Mouse (Mus musculus): ENCODE results near the gene Zfp433. TPM values are rescaled to one million over a fixed set of nuclear protein-coding genes. Genes with fewer than 3 reads are reported as not detected.
"Not testable (repeated sequence)": the region's sequence is repeated elsewhere in the genome, so short reads cannot be mapped to it uniquely, and the experiment has no call there.

Zfp433 gene
- total RNA-seq (2021) (1 to 10 TPM; 5.4 to 6.8 TPM), polyA plus RNA-seq (2012; rRNA removed) (not detected in 2 replicates)
- long read RNA-seq = 0 reads

- not testable (repeated sequence) for DNase-seq
Measured at GRCm38 (mm10) chr10:81704531-81705301, at the start of gene Zfp433. Gene Zfp433 (plus strand): TSS chr10:81704825.

- no peak for DNase-seq
Measured at GRCm38 (mm10) chr10:81655178-81655577, 49.4 kb upstream of the Zfp433 start.

GRCm38 (mm10) chr10:81656174-81656573, 48.5 kb upstream of the Zfp433 start:
- DNase-seq = no peak

- DNase-seq = not testable (repeated sequence)
Measured at GRCm38 (mm10) chr10:81687114-81687513, 17.5 kb upstream of the Zfp433 start.

GRCm38 (mm10) chr10:81770506-81771403, 66.1 kb downstream of the Zfp433 start, which contains the start of gene Gm3055:
Gene Gm3055 (minus strand): TSS chr10:81771161.
- DNase-seq = not testable (repeated sequence)

GRCm38 (mm10) chr10:81771404-81771777, 66.8 kb downstream of the Zfp433 start:
- not testable (repeated sequence) for DNase-seq

Other genes starting within 250 kb of the Zfp433 start
- gene Nfic, start 249.2 kb upstream of the Zfp433 start, total RNA-seq (2021) = 100 to 1,000 TPM in 1 of 2 experiments, 10 to 100 TPM in 1; 80.8 to 126 TPM
- 142 and 171 TPM in 2 replicates for gene Nfic, start 249.2 kb upstream of the Zfp433 start, polyA plus RNA-seq (2012; rRNA removed)
- gene Celf5, start 222.1 kb upstream of the Zfp433 start, total RNA-seq (2021) = under 1 TPM; 0.55 to 0.78 TPM
- 1.4 and 2.2 TPM in 2 replicates for gene Celf5, start 222.1 kb upstream of the Zfp433 start, polyA plus RNA-seq (2012; rRNA removed)
- 100 to 1,000 TPM; 111 to 123 TPM for gene Ncln, start 208.4 kb upstream of the Zfp433 start, total RNA-seq (2021)
- gene Ncln, start 208.4 kb upstream of the Zfp433 start, polyA plus RNA-seq (2012; rRNA removed) = 562 and 856 TPM in 2 replicates
- gene S1pr4, start 204.7 kb upstream of the Zfp433 start, total RNA-seq (2021) = 1 to 10 TPM in 1 of 2 experiments, under 1 TPM in 1; 0.98 to 1.6 TPM
- gene S1pr4, start 204.7 kb upstream of the Zfp433 start, polyA plus RNA-seq (2012; rRNA removed) = 3.5 and 3.6 TPM in 2 replicates
- gene Gna15, start 180.6 kb upstream of the Zfp433 start, total RNA-seq (2021) = 1 to 10 TPM; 1.1 to 2.2 TPM
- gene Gna15, start 180.6 kb upstream of the Zfp433 start, polyA plus RNA-seq (2012; rRNA removed) = 1.4 and 1.9 TPM in 2 replicates
- 10 to 100 TPM; 76.6 to 86.0 TPM for gene Gna11, start 159.6 kb upstream of the Zfp433 start, total RNA-seq (2021)
- 122 and 124 TPM in 2 replicates for gene Gna11, start 159.6 kb upstream of the Zfp433 start, polyA plus RNA-seq (2012; rRNA removed)
- gene Aes, start 145.3 kb upstream of the Zfp433 start, total RNA-seq (2021) = 1,000 to 10,000 TPM; 1,028 to 1,195 TPM
- 3,784 and 4,442 TPM in 2 replicates for gene Aes, start 145.3 kb upstream of the Zfp433 start, polyA plus RNA-seq (2012; rRNA removed)
- gene Tle2, start 130.3 kb upstream of the Zfp433 start, total RNA-seq (2021) = 10 to 100 TPM; 50.4 to 51.0 TPM
- 417 and 691 TPM in 2 replicates for gene Tle2, start 130.3 kb upstream of the Zfp433 start, polyA plus RNA-seq (2012; rRNA removed)
- gene Tle6, start 103.8 kb upstream of the Zfp433 start, total RNA-seq (2021) = 10 to 100 TPM; 24.0 to 59.6 TPM
- gene Tle6, start 103.8 kb upstream of the Zfp433 start, polyA plus RNA-seq (2012; rRNA removed) = 49.5 and 90.8 TPM in 2 replicates
- 1 to 10 TPM; 1.1 to 2.3 TPM for gene BC025920, start 98.6 kb upstream of the Zfp433 start, total RNA-seq (2021)
- 0.26 and 0.59 TPM in 2 replicates for gene BC025920, start 98.6 kb upstream of the Zfp433 start, polyA plus RNA-seq (2012; rRNA removed)
- gene Sirt6, start 77.0 kb upstream of the Zfp433 start, total RNA-seq (2021) = 10 to 100 TPM; 16.0 to 18.3 TPM
- 52.3 and 59.9 TPM in 2 replicates for gene Sirt6, start 77.0 kb upstream of the Zfp433 start, polyA plus RNA-seq (2012; rRNA removed)
- gene Ankrd24, start 76.3 kb upstream of the Zfp433 start, total RNA-seq (2021) = 10 to 100 TPM; 20.0 to 23.7 TPM
- 91.0 and 112 TPM in 2 replicates for gene Ankrd24, start 76.3 kb upstream of the Zfp433 start, polyA plus RNA-seq (2012; rRNA removed)
- 1 to 10 TPM; 2.1 to 3.1 TPM for gene Gm10778, start 55.8 kb upstream of the Zfp433 start, total RNA-seq (2021)
- 0.09 and 0.11 TPM in 2 replicates for gene Gm10778, start 55.8 kb upstream of the Zfp433 start, polyA plus RNA-seq (2012; rRNA removed)
- gene Gm3055, start 66.3 kb downstream of the Zfp433 start, total RNA-seq (2021) = 1 to 10 TPM; 1.3 to 2.9 TPM
- gene Gm3055, start 66.3 kb downstream of the Zfp433 start, polyA plus RNA-seq (2012; rRNA removed) = 0.02 and 0.04 TPM in 2 replicates
- gene Gm4767, start 107.4 kb downstream of the Zfp433 start, total RNA-seq (2021) = 1 to 10 TPM in 1 of 2 experiments, under 1 TPM in 1; 0.72 to 2.7 TPM
- gene Gm4767, start 107.4 kb downstream of the Zfp433 start, polyA plus RNA-seq (2012; rRNA removed) = not detected in 2 replicates
- gene Gm32687, start 159.1 kb downstream of the Zfp433 start, total RNA-seq (2021) = 1 to 10 TPM; 1.0 to 1.7 TPM
- gene Gm32687, start 159.1 kb downstream of the Zfp433 start, polyA plus RNA-seq (2012; rRNA removed) = 0.07 and 0.10 TPM in 2 replicates
- 1 to 10 TPM; 1.0 to 1.8 TPM for gene Zfp781, start 225.7 kb downstream of the Zfp433 start, total RNA-seq (2021)
- gene Zfp781, start 225.7 kb downstream of the Zfp433 start, polyA plus RNA-seq (2012; rRNA removed) = not detected in 2 replicates